Mouse (Mus musculus) kidney, embryonic 15.5 days (tissue): ENCODE measurements around the gene Anks1b. TPM values are rescaled to one million over a fixed set of nuclear protein-coding genes. Genes with fewer than 3 reads are reported as not detected.

Source experiments
- ATAC-seq: fragments of 200-750 bp; cut with Nextera tagmentation; replicated peaks from 2 replicates; pipeline ENCODE4 v1.8.0; 2017; ENCODE audit warnings: moderate TSS enrichment; ENCODE audit not compliant: low FRiP score
- H3K27ac ChIP-seq: fragments of 300-500 bp; sonication (generic); 2 replicates; pipeline ENCODE4 v1.5.1; 2015; ENCODE audit warnings: mild to moderate bottlenecking, inconsistent platforms
- H3K27me3 ChIP-seq: fragments of 300-500 bp; sonication (generic); 2 replicates; pipeline ENCODE4 v1.6.1; 2015; ENCODE audit warnings: inconsistent platforms
- H3K36me3 ChIP-seq: fragments of 300-500 bp; sonication (generic); 2 replicates; pipeline ENCODE4 v1.6.1; 2015; ENCODE audit warnings: inconsistent platforms
- H3K4me1 ChIP-seq: fragments of 300-500 bp; sonication (generic); 2 replicates; pipeline ENCODE4 v1.6.1; 2015; ENCODE audit warnings: inconsistent platforms
- H3K4me2 ChIP-seq: fragments of 300-500 bp; sonication (generic); 2 replicates; pipeline ENCODE4 v1.6.1; 2015; ENCODE audit warnings: moderate library complexity, mild to moderate bottlenecking, inconsistent platforms
- H3K4me3 ChIP-seq: fragments of 300-500 bp; sonication (generic); replicated peaks from 2 replicates; pipeline ENCODE4 v1.5.1; 2015; ENCODE audit warnings: mild to moderate bottlenecking, inconsistent platforms
- H3K9ac ChIP-seq: fragments of 300-500 bp; sonication (generic); 2 replicates; pipeline ENCODE4 v1.6.1; 2015; ENCODE audit warnings: mild to moderate bottlenecking, inconsistent platforms
- H3K9me3 ChIP-seq: fragments of 300-500 bp; sonication (generic); replicated peaks from 2 replicates; pipeline ENCODE4 v1.6.1; 2016; ENCODE audit warnings: inconsistent platforms
- WGBS: fragments of 180-500 bp; shearing (Covaris S2); methylation state at CpG from one replicate; pipeline ENCODE4 v1.1.7; 2015; ENCODE audit warnings: mixed read lengths; 5-methylcytosine and 5-hydroxymethylcytosine counted together
- polyA plus RNA-seq: library from polyadenylated mRNA; unstranded; fragments of >200 nt; fragmentation: Nextera tagmentation; extraction: Ambion mirVana; gene quantifications from 2 replicates; pipeline ENCODE4 v1.2.1, GENCODE M21; 2015

Gene Anks1b
- polyA plus RNA-seq, 1 experiment from 2014 or later, result 4.1 TPM

DNA sequence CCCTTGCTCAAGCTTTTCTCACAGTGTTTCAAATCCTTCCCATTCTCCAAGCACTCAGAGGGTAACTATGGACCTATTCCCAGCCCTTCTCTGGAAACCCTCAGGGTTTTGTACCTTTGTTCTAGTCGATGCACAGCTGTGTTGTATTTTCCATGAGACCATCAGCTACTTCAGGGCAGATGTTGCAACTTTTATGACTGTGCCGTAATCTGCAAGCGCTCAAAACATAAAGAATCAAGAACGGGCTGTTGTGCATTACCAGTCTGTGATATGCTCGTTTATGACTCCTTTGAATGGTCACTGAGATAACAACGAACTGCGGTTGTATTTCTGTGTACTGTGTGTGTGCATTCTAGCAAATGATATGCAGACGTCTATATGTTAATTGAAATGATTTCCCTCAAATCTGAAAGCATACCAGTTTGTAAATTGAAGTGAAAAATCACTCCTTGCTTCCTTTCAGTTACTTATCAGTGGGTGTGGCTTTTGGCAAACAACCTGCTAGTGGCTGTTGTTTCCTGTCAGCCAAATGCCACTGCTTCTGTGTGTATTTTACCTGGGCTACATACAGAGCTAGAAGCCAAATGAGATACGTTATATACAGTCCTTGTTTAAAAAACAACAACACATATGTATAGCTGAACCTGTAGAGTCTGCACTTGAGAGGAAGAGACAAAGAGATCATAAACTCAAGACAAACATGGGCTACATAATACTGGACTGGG is 966.5 kb downstream of the Anks1b start:
- no peaks in the 10 kb centered on the region for H3K9me3 ChIP-seq
- H3K4me1 ChIP-seq, result no peaks in the 10 kb centered on the region
- 87% methylated on average over 9 of the region's 9 CpGs for WGBS
- no peak overlapping the region for H3K27ac ChIP-seq
- H3K4me2 ChIP-seq, result no peak overlapping the region
- H3K36me3 ChIP-seq, result no peaks in the 10 kb centered on the region
- H3K27me3 ChIP-seq, result 0 out of 2 replicates have a peak, but pooled peaks cover 6% of the 10 kb centered on the region
- H3K9ac ChIP-seq, result no peak overlapping the region
- no peak for ATAC-seq
- H3K4me3 ChIP-seq, result no peak overlapping the region

DNA sequence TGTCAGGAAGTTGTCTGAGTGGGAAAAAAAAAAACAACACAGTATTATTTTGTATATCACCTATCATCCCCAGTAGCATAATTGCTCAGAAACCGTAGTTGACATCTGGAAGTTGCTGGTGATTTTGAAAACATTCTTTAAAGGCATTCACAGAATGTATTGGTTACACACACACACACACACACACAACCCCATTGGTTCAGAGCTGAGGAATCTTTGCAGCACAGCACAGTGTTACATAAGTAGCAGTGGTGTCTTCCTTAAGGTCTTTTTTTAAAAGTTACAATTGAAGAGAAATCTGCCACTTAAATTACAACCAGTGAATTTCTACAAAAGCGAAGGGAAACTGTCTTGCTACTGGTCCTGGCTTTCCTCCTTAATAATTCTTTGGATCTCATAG is 969.1 kb downstream of the Anks1b start:
- no peaks in the 10 kb centered on the region for H3K27me3 ChIP-seq
- H3K27ac ChIP-seq, result no peak overlapping the region
- no peak overlapping the region for H3K4me3 ChIP-seq
- H3K9ac ChIP-seq, result no peak overlapping the region
- H3K9me3 ChIP-seq, result no peaks in the 10 kb centered on the region
- H3K36me3 ChIP-seq, result no peaks in the 10 kb centered on the region
- H3K4me2 ChIP-seq, result no peak overlapping the region
- WGBS, result 76% methylated on average over 2 of the region's 2 CpGs
- ATAC-seq, result no peak
- H3K4me1 ChIP-seq, result no peaks in the 10 kb centered on the region

DNA sequence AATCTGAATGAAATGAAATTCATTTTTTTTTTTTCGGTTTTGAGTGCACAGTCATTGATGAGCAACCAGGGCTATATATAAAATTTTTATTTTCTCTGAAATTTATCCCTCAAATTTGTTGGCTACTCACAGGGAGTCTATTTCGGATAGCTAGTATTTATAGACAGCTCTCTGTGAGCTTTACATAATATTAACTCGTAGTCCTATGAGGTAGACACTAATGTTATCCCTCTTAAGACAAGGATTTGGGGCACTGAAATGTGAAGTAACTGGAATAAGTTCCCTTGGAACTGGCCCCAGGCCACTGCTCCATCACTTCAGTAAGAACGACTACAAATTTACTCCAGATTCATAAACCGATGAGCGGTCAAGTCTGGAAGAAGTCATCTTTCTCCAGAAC is 977.8 kb downstream of the Anks1b start:
- Histone ChIP-seq H3K27ac (no peak overlapping the region), H3K9me3 (no peaks in the 10 kb centered on the region), H3K4me2 (no peak overlapping the region), H3K36me3 (no peaks in the 10 kb centered on the region), H3K27me3 (no peaks in the 10 kb centered on the region), H3K4me3 (no peak overlapping the region), H3K9ac (no peak overlapping the region), H3K4me1 (peaks cover 14% of the 10 kb centered on the region)
- WGBS, result 87% methylated on average over 6 of the region's 6 CpGs
- no peak for ATAC-seq

DNA sequence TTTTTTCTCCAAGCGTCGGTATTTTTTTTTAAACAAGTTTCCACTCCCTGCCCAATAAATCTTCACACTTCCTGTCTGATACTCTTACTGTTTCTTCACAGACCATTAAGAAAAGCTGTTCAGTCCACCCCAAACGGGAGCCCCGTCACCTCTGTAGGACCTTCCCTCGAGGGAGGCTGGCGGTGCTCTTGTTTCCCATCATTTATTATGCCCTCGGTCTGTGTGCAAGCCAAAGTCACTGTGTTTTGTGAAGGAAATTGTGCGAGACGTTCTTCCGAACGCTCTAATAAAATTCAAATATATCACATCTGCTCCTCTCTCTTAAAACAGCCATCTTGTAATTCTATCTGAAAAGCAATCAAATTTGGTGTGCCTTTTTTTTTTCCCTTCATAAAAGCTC is 978.7 kb downstream of the Anks1b start:
- Histone ChIP-seq H3K36me3 (no peaks in the 10 kb centered on the region), H3K9ac (no peak overlapping the region), H3K9me3 (no peaks in the 10 kb centered on the region), H3K4me1 (peaks cover 14% of the 10 kb centered on the region), H3K27ac (peak overlapping the region; percentile 45; the same call in 1 of the 2 replicates), H3K4me3 (peak overlapping the region; percentile 12; the same call in 1 of the 2 replicates), H3K4me2 (peak overlapping the region; percentile 43), H3K27me3 (no peaks in the 10 kb centered on the region)
- ATAC-seq, result peak; percentile 94
- 10% methylated on average over 11 of the region's 11 CpGs for WGBS

DNA sequence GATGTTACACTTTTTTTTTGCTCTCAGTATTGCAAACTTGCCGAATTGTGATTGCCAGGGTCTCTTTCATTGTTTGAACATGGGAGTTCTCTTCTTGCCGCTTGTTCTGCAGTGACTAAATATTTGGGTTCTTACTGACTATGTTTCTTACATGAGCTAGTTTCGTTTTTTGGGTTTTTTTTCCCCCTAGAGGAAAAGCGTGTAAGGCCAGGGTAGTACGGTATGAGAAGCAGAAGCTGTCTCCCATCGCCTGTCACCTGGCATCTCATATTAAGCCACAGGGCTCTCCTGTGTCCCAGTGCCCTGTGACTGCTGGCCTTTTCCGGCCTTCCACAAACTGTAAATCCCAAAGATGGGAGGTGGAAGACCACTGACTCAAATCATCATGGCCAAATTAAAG is 979.1 kb downstream of the Anks1b start:
- peak overlapping the region; percentile 12; the same call in 1 of the 2 replicates for H3K4me3 ChIP-seq
- no peaks in the 10 kb centered on the region for H3K36me3 ChIP-seq
- H3K4me2 ChIP-seq, result peak overlapping the region; percentile 43
- peak overlapping the region; percentile 45; the same call in 1 of the 2 replicates for H3K27ac ChIP-seq
- peaks cover 14% of the 10 kb centered on the region for H3K4me1 ChIP-seq
- H3K9ac ChIP-seq, result no peak overlapping the region
- 26% methylated on average over 7 of the region's 7 CpGs for WGBS
- no peaks in the 10 kb centered on the region for H3K27me3 ChIP-seq
- H3K9me3 ChIP-seq, result no peaks in the 10 kb centered on the region
- 0 out of 2 replicates have a peak, but pooled peaks have one; percentile 43 for ATAC-seq

DNA sequence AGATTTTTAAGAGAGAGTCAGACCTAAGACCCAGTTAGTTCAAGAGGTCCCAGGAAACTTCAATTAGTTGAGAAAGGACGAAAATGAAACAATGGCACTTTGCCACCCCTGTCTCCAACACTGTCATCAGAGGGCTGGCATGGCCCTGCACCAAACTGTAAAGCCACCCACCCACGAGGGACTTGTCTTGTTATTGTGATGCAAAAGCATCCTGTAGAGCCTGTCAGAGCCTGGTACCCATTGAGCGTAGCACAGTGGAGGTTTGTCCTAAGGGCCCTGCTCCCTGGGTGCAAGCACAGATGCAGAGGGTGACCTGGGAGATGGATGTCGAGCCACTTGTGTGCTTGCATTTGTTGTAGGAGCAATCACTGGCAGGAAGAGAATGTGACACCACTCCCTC is 983.4 kb downstream of the Anks1b start:
- Histone ChIP-seq H3K4me3 (no peak overlapping the region), H3K4me1 (peaks cover 11% of the 10 kb centered on the region), H3K9me3 (no peaks in the 10 kb centered on the region), H3K36me3 (no peaks in the 10 kb centered on the region), H3K4me2 (no peak overlapping the region), H3K27me3 (no peaks in the 10 kb centered on the region), H3K9ac (no peak overlapping the region), H3K27ac (no peak overlapping the region)
- 36% methylated on average over 4 of the region's 4 CpGs for WGBS
- ATAC-seq, result no peak

DNA sequence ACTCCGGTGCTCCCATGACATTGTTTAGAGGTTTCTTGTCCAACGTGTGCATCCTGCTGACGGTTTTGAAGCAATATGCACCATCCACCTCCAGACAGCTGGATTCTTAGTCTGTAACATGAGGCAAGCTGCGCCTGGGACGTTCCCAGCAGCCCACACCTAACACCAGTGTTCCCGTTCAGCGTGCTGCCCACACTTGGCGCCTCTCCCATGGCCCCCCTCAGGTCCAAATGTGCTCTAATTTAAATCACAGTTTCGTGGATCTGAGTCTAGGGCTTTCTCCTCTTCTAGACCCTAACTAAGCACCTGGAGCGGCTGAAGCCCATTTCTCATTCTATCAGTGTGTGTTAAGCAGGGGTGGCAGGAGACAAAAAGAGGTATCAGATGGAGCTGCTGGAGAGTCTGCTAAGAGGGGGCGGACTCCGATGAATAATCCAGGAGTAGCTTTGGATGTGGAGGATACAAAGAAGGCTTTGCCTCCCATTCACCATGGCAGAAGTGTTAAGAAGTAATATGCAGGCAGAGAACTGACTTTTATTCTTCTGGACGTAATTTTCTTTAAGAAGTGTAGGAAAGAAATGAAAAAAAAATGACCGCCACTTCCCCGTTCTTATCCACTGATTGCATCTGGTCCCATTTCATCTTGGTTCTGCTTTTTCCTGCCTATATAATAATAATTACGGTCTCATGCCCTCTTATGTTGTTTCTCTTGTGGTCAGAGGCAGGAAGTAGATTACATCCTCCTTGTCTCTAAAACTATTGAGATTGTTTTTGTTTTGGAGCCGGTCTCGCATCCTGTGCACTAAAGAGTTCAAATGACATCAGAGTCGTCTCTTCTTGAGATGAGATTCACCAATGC is 986.6 kb downstream of the Anks1b start:
- H3K4me1 ChIP-seq, result no peaks in the 10 kb centered on the region
- no peak overlapping the region for H3K9ac ChIP-seq
- no peaks in the 10 kb centered on the region for H3K27me3 ChIP-seq
- no peak for ATAC-seq
- no peak overlapping the region for H3K27ac ChIP-seq
- no peak overlapping the region for H3K4me2 ChIP-seq
- H3K4me3 ChIP-seq, result no peak overlapping the region
- no peaks in the 10 kb centered on the region for H3K9me3 ChIP-seq
- WGBS, result 77% methylated on average over 19 of the region's 19 CpGs
- H3K36me3 ChIP-seq, result no peaks in the 10 kb centered on the region

DNA sequence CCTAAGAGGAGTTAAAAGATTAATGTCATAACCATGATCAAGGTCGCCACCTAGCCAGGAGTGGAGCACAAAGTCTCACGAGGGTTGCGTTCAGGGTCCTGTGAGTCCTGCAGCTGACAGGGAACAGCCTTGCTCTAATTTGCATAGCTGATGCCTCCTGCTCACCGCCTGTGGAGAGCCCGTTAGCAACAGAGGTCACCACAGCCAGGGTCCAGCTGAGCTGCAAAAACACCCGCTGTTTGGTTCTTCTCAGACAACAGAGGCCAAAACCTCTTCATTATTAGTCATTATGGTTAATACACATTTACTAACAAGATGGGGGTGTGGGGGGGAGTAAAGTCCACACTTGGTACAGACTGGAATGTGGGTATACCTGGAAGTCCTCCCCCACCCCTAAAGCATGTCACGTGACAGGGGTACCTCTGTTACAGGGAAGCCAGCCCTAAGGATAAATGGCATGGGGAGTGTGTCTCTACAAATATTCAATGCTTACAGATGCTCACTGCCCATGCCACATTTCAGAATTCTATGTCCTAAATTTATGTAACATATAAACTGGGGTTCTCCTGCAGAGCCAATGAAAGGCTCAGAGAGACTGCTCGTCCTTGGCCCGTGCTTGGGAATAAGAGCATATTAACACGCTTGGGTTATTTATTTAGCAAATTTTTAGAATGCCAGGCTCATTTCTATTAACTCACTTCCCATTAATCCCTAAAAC is 990.7 kb downstream of the Anks1b start:
- Histone ChIP-seq H3K4me2 (no peak overlapping the region), H3K4me3 (no peak overlapping the region), H3K9ac (no peak overlapping the region), H3K36me3 (no peaks in the 10 kb centered on the region), H3K4me1 (no peaks in the 10 kb centered on the region), H3K27me3 (no peaks in the 10 kb centered on the region), H3K27ac (no peak overlapping the region), H3K9me3 (no peaks in the 10 kb centered on the region)
- no peak for ATAC-seq
- 19% methylated on average over 10 of the region's 10 CpGs for WGBS

DNA sequence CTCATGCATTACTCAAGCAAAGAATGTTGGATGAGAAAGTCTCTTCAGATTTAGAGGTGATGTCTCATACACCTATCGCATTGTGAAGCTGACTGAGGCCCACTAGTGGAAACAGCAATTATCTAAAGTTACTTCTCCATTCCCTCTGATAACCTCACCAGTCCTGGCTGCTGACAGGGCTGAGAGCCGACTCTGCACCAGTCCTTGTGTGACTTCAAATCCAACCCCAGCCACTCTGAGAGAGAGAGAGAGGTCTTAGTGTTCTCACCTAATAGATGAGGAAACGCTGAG is 991.2 kb downstream of the Anks1b start:
- Histone ChIP-seq H3K4me3 (no peak overlapping the region), H3K4me2 (no peak overlapping the region), H3K36me3 (no peaks in the 10 kb centered on the region), H3K4me1 (no peaks in the 10 kb centered on the region), H3K9ac (no peak overlapping the region), H3K27ac (no peak overlapping the region), H3K9me3 (no peaks in the 10 kb centered on the region), H3K27me3 (no peaks in the 10 kb centered on the region)
- ATAC-seq, result no peak
- 37% methylated on average over 3 of the region's 3 CpGs for WGBS

DNA sequence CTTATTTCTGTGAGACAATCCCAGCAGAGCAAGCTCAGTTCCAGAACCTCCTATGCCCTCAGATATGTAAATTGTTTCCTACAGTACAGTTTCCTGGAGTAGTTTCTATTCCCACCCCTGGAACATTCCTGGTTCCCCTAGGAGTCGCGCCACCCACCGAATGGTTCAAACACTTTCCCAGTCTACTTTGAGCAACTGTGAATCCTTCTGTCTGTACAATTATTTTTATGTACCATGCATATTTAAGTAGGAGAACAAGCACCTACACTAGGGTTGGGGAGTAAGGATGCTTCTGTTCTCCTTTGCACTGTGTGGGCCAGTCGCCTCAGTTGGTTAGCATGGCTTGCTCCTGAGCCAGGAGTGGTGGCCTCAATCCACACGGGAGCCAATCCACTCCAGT is 999.9 kb downstream of the Anks1b start:
- Histone ChIP-seq H3K4me2 (no peak overlapping the region), H3K27ac (no peak overlapping the region), H3K4me3 (no peak overlapping the region), H3K9me3 (no peaks in the 10 kb centered on the region), H3K9ac (no peak overlapping the region), H3K4me1 (no peaks in the 10 kb centered on the region), H3K36me3 (no peaks in the 10 kb centered on the region), H3K27me3 (no peaks in the 10 kb centered on the region)
- ATAC-seq, result no peak
- 88% methylated on average over 5 of the region's 5 CpGs for WGBS

DNA sequence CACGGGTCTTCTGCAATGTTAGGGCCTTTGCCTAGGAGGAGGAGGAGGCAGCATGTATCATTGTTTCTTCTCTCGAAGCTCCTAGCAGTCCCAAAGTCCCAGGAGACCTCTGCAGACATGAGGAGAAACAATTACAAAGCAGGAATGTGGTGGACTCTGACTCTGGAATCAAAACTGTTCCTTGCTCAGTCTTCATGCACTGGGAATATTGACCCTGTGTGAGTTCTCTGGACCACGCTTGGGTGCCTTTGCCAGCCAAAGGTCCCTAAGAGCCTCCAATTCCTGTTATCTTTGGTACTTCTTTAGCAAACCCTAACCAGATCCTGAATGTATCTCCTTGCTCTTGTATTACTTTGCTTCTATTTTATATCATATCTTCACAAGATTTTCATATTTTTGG is 1000.9 kb downstream of the Anks1b start:
- no peaks in the 10 kb centered on the region for H3K4me1 ChIP-seq
- no peaks in the 10 kb centered on the region for H3K9me3 ChIP-seq
- no peak overlapping the region for H3K27ac ChIP-seq
- H3K9ac ChIP-seq, result no peak overlapping the region
- no peak overlapping the region for H3K4me3 ChIP-seq
- ATAC-seq, result no peak
- H3K27me3 ChIP-seq, result no peaks in the 10 kb centered on the region
- H3K36me3 ChIP-seq, result no peaks in the 10 kb centered on the region
- no peak overlapping the region for H3K4me2 ChIP-seq
- WGBS, result 82% methylated on average over 3 of the region's 3 CpGs
